10 mouse cellular contexts compared by ENCODE assay signal in genomic region chr16:38132210-38132609, GRCm38 (mm10). TPM values are rescaled to one million over a fixed set of nuclear protein-coding genes. Genes with fewer than 3 reads are reported as not detected.
DNase-seq lines count a peak whose midpoint lies in the region; ATAC-seq and TF ChIP-seq lines count a peak whose summit lies in the region.
"Had no signal": no experiment of that assay in that cellular context is flagged by ENCODE, and none has a peak within 500 bp of the region (broad histone marks: within the 10 kb centered on the region; RNA-seq: fewer than 3 reads in every experiment).

No protein-coding gene starts in this region.

- no peak for TF ChIP-seq EP300 in lung, postnatal 0 days (IDR thresholded peaks at IDR 0.05)

- H3K27me3 ChIP-seq in hindbrain, embryonic 13.5 days = no peaks in the 10 kb centered on the region
- H3K27me3 ChIP-seq in hindbrain, postnatal 0 days (ENCODE audit: insufficient read depth, low read length) = no peaks in the 10 kb centered on the region
- no peaks in the 10 kb centered on the region for H3K27me3 ChIP-seq in lung, postnatal 0 days (replicated peaks; ENCODE audit: insufficient read depth, low read length)

- ATAC-seq in hindbrain, embryonic 13.5 days (ENCODE audit: low FRiP score) = no peak
- ATAC-seq in hindbrain, postnatal 0 days = no peak
- no peak for ATAC-seq in lung, postnatal 0 days
- peak; percentile 29 for ATAC-seq in megakaryocyte progenitor cell, adult 5-6 weeks (replicated peaks; ENCODE audit: poor library complexity)

- DNase-seq in adrenal gland, postnatal 36 days = peak; percentile 10 to 36
- DNase-seq in adrenal gland, postnatal 10 days = no peak
- no peak for DNase-seq in hindbrain, postnatal 0 days (ENCODE audit: low spot score)
- no peak for DNase-seq in lung, postnatal 0 days (ENCODE audit: low spot score)
- DNase-seq in lung, postnatal 10 days = no peak
- DNase-seq in left cerebral cortex, adult 8-10 months (ENCODE audit: low spot score in 2 of 2) = no peak
- DNase-seq: midbrain, embryonic 14.5 days had no signal

- H3K9me3 ChIP-seq in hindbrain, embryonic 13.5 days = no peaks in the 10 kb centered on the region
- no peaks in the 10 kb centered on the region for H3K9me3 ChIP-seq in hindbrain, postnatal 0 days (ENCODE audit: low read length)
- H3K9me3 ChIP-seq in lung, postnatal 0 days (ENCODE audit: low read length) = no peaks in the 10 kb centered on the region
- H3K9me3 ChIP-seq: forebrain, embryonic 10.5 days had no signal

- no peak overlapping the region for H3K4me3 ChIP-seq in hindbrain, embryonic 13.5 days
- no peak overlapping the region for H3K4me3 ChIP-seq in hindbrain, postnatal 0 days (ENCODE audit: low read length)
- no peak overlapping the region for H3K4me3 ChIP-seq in lung, postnatal 0 days (ENCODE audit: low read depth, low read length)
- H3K4me3 ChIP-seq: forebrain, embryonic 10.5 days had no signal

- no peak for TF ChIP-seq CTCF in hindbrain, postnatal 0 days (IDR thresholded peaks at IDR 0.05; ENCODE audit: low read depth)
- no peak for TF ChIP-seq CTCF in lung, postnatal 0 days (IDR thresholded peaks at IDR 0.05)

- H3K27ac ChIP-seq in hindbrain, embryonic 13.5 days = peak overlapping the region; percentile 52; the same call in 1 of the 2 replicates
- H3K27ac ChIP-seq in hindbrain, postnatal 0 days = no peak overlapping the region
- H3K27ac ChIP-seq in lung, postnatal 0 days (ENCODE audit: low read length) = peak overlapping the region; percentile 52; the same call in 1 of the 2 replicates
- H3K27ac ChIP-seq: forebrain, embryonic 10.5 days had no signal

- H3K9ac ChIP-seq in hindbrain, embryonic 13.5 days = no peak overlapping the region
- no peak overlapping the region for H3K9ac ChIP-seq in hindbrain, postnatal 0 days (replicated peaks; ENCODE audit: low read length)
- no peak overlapping the region for H3K9ac ChIP-seq in lung, postnatal 0 days (replicated peaks; ENCODE audit: low read depth)

- no peaks in the 10 kb centered on the region for H3K36me3 ChIP-seq in hindbrain, embryonic 13.5 days
- no peaks in the 10 kb centered on the region for H3K36me3 ChIP-seq in hindbrain, postnatal 0 days (ENCODE audit: insufficient read depth, low read length)
- no peaks in the 10 kb centered on the region for H3K36me3 ChIP-seq in lung, postnatal 0 days (ENCODE audit: insufficient read depth, low read length)

- 50% methylated on average over 7 of the region's 7 CpGs for WGBS in hindbrain, embryonic 13.5 days
- WGBS in hindbrain, postnatal 0 days = 51% methylated on average over 7 of the region's 7 CpGs
- 59% methylated on average over 7 of the region's 7 CpGs for WGBS in lung, postnatal 0 days

- H3K4me1 ChIP-seq in hindbrain, embryonic 13.5 days (replicated peaks) = peaks cover 45% of the 10 kb centered on the region
- H3K4me1 ChIP-seq in hindbrain, postnatal 0 days (ENCODE audit: insufficient read depth, low read length) = peaks cover 6% of the 10 kb centered on the region
- peaks cover 20% of the 10 kb centered on the region; the same call in 1 of the 2 replicates for H3K4me1 ChIP-seq in lung, postnatal 0 days (ENCODE audit: insufficient read depth, low read depth, low read length)

- 0 out of 2 replicates have a peak overlapping the region, but pooled peaks have one; percentile 15 for H3K4me2 ChIP-seq in hindbrain, embryonic 13.5 days
- no peak overlapping the region for H3K4me2 ChIP-seq in hindbrain, postnatal 0 days (ENCODE audit: low read depth, low read length)
- peak overlapping the region; percentile 32; the same call in 1 of the 2 replicates for H3K4me2 ChIP-seq in lung, postnatal 0 days (replicated peaks; ENCODE audit: low read depth, low read length)

RNA-seq across cellular contexts. Expression of gene Gsk3b, which starts 43.4 kb away (rescaled TPM):
- total RNA-seq in adrenal gland, postnatal 36 days (2021) = 10 to 100 TPM; 59.0 to 70.0 TPM
- total RNA-seq in adrenal gland, postnatal 10 days (2021) = 10 to 100 TPM; 52.5 to 69.5 TPM
- polyA plus RNA-seq in hindbrain, embryonic 13.5 days (2015; fragmentation: Nextera tagmentation; extraction: Ambion mirVana) = 156 and 157 TPM in 2 replicates
- total RNA-seq in hindbrain, postnatal 0 days (2014; rRNA removed) = 112 and 129 TPM in 2 replicates
- polyA plus RNA-seq in hindbrain, postnatal 0 days (2015; fragmentation: Nextera tagmentation; extraction: Ambion mirVana) = 142 and 149 TPM in 2 replicates
- polyA plus RNA-seq in lung, postnatal 0 days (2015; fragmentation: Nextera tagmentation; extraction: Ambion mirVana) = 43.0 and 51.0 TPM in 2 replicates
- 43.8 and 49.7 TPM in 2 replicates for total RNA-seq in megakaryocyte progenitor cell, adult 5-6 weeks (2015)
- total RNA-seq in megakaryocyte progenitor cell, adult 5-6 weeks (2017) = 20.1 and 23.5 TPM in 2 replicates
- 100 to 1,000 TPM; 168 to 185 (median 177) TPM for total RNA-seq in left cerebral cortex, adult 8-10 months (2022)

Comparison
In these comparisons a context has a peak if more than half of its experiments do, and no peak if none do; other contexts are left out.
1. DNase-seq: peak in adrenal gland, postnatal 36 days (2 of 2); none in adrenal gland, postnatal 10 days (single experiment), hindbrain, postnatal 0 days (single experiment), lung, postnatal 0 days (single experiment), lung, postnatal 10 days (single experiment) and left cerebral cortex, adult 8-10 months (0 of 2).